Mouse (Mus musculus) heart, adult 2 months (tissue): ENCODE data around the gene Zbtb34. TPM values are rescaled to one million over a fixed set of nuclear protein-coding genes. Genes with fewer than 3 reads are reported as not detected.
A peak's percentile ranks its signal among the peaks of the same experiment; 100 is the strongest.

Experiments
- DNase-seq, 2 experiments: peaks; one replicate each; pipeline ENCODE4 v3.0.0; 2021
- H3K27ac ChIP-seq: fragments of 200-600 bp; 2 replicates; pipeline ENCODE4 v1.8.1; 2022
- H3K27me3 ChIP-seq: fragments of 200-500 bp; 2 replicates; pipeline ENCODE4 v1.6.1; 2012; ENCODE audit warnings: mild to moderate bottlenecking, low read length, inconsistent platforms, mixed read lengths; ENCODE audit not compliant: control insufficient read depth, insufficient read depth
- H3K36me3 ChIP-seq: fragments of 200-500 bp; 2 replicates; pipeline ENCODE4 v1.6.1; 2012; ENCODE audit warnings: low read length, inconsistent platforms; ENCODE audit not compliant: control insufficient read depth, insufficient read depth
- H3K4me1 ChIP-seq: fragments of 200-500 bp; 2 replicates; pipeline ENCODE4 v1.6.1; 2011; ENCODE audit warnings: low read length; ENCODE audit not compliant: control insufficient read depth, insufficient read depth
- H3K4me3 ChIP-seq: fragments of 200-600 bp; 2 replicates; pipeline ENCODE4 v1.8.1; 2022
- H3K79me2 ChIP-seq: fragments of 200-500 bp; replicated peaks from 2 replicates; pipeline ENCODE4 v1.6.1; 2012; ENCODE audit warnings: mild to moderate bottlenecking, inconsistent platforms, low read length, moderate library complexity, mixed read lengths; ENCODE audit not compliant: control insufficient read depth, insufficient read depth
- H3K9ac ChIP-seq: fragments of 200-500 bp; 2 replicates; pipeline ENCODE4 v1.6.1; 2012; ENCODE audit warnings: low read depth, mild to moderate bottlenecking, control low read depth, inconsistent platforms, low read length, mixed read lengths
- CTCF ChIP-seq: fragments of 200-600 bp; IDR thresholded peaks from 2 replicates; pipeline ENCODE4 v1.8.1; 2022; ENCODE audit warnings: antibody characterized with exemption, mild to moderate bottlenecking, moderate library complexity
- EP300 ChIP-seq: fragments of 200-500 bp; IDR thresholded peaks from 2 replicates; pipeline ENCODE4 v1.6.1; 2011; ENCODE audit warnings: low read depth, low read length, control low read depth; ENCODE audit not compliant: insufficient read depth
- POLR2A ChIP-seq: fragments of 200-500 bp; IDR thresholded peaks from 2 replicates; pipeline ENCODE4 v1.6.1; 2011; ENCODE audit warnings: mild to moderate bottlenecking, low read depth, low read length, control low read depth; ENCODE audit not compliant: insufficient read depth
- WGBS: fragments of 180-500 bp; shearing (Covaris S2); methylation state at CpG from one replicate; pipeline ENCODE4 v1.1.7; 2018; 5-methylcytosine and 5-hydroxymethylcytosine counted together
- intact Hi-C: fragments of 180-260 bp; cut with DNase I; formaldehyde crosslinking; loops from one replicate; pipeline ENCODE4 v1.15.1; 2025
- polyA plus RNA-seq: library from polyadenylated mRNA; depleted of rRNA; stranded (reverse); fragments of >200 nt; gene quantifications from 2 replicates; pipeline ENCODE4 v1.2.3, GENCODE M21; 2012
- total RNA-seq, 2 experiments: library from RNA; stranded (reverse); gene quantifications; 2 replicates each; pipeline ENCODE4 v1.2.3; 2021

The Zbtb34 gene
- total and polyA plus RNA-seq, 3 experiments = 5.0 to 7.3 (median 5.7) TPM

DNA sequence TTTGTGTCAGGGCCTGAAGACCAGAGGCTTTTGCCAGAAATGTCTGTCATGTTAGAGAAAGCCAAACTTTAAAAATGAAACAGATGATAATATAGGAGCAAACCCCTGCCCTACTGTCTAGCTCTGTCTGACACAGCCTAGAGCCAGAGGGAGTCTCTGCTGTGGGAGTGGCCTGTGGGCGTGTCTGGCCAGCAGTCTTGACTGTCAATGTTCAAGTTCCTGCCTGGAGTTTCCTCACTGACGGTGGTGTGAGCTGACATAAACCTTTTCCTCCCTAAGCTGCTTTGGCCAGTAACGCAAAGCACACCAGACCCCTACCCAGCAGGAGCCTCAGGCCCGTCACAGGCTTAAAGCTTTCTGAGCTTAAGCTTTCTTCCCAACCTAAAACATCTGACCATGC is 21.0 kb upstream of the Zbtb34 start:
- Histone ChIP-seq H3K36me3 (peaks cover 7% of the 10 kb centered on the region), H3K4me3 (no peak overlapping the region), H3K9ac (no peak overlapping the region), H3K79me2 (peaks cover 4% of the 10 kb centered on the region), H3K27ac (no peak overlapping the region), H3K4me1 (peaks cover 11% of the 10 kb centered on the region), H3K27me3 (no peaks in the 10 kb centered on the region)
- DNase-seq = peak; percentile 43 to 47
- TF ChIP-seq POLR2A (no peak), CTCF (no peak), EP300 (no peak)
- intact Hi-C loops = no loop called here
- WGBS = 15% methylated on average over 4 of the region's 4 CpGs

DNA sequence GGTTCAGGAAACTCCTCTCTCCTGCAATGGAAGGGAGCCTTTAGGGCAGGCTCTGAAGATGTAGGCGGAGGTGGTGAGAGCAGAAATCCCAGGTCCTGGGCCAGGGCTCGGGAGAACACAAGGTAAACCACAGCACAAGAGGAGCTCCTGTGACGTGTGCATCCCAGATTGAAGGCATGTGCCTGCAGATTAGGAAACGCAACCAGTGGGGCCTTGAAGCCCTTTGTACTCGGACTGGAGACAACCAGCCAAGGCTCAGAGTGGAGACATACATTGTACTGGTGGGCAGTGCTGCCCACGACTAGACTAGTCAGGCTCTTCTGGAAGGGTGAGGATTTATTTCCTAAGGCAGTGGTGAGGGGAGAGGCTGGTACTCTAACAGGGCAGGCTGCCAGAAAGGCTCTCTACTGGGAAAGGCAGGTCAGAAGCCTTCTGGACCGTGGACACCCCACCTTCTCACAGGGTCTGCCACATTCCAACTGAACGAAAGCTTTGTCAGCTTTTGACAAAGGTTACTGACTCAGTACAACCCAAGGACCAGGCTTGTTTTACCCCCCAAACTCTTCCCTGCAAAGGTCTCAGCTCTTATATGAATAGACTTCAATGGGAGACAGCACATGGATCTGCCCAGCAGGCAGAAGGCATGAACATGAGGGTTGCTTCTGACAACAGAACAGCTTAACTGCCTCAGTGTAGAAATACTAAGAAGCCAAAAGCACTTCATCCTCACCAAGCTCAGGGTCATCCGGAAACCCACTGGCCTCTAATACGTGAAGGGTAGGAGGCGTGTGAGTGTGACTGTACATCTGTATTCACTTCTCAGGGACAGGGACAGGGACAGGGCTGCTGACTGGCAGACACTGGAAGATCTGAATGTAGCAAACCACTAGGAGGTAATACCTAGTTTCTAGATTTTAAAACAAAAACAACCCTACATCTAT is 20.2 kb upstream of the Zbtb34 start:
- no peak overlapping the region for H3K9ac ChIP-seq
- no peak overlapping the region for H3K27ac ChIP-seq
- H3K79me2 ChIP-seq = peaks cover 4% of the 10 kb centered on the region
- intact Hi-C loops = no loop called here
- TF ChIP-seq CTCF = no peak
- no peak for TF ChIP-seq EP300
- TF ChIP-seq POLR2A = no peak
- peaks cover 7% of the 10 kb centered on the region for H3K36me3 ChIP-seq
- no peak for DNase-seq
- 74% methylated on average over 11 of the region's 11 CpGs for WGBS
- no peaks in the 10 kb centered on the region for H3K27me3 ChIP-seq
- no peak overlapping the region for H3K4me3 ChIP-seq
- peaks cover 11% of the 10 kb centered on the region for H3K4me1 ChIP-seq

DNA sequence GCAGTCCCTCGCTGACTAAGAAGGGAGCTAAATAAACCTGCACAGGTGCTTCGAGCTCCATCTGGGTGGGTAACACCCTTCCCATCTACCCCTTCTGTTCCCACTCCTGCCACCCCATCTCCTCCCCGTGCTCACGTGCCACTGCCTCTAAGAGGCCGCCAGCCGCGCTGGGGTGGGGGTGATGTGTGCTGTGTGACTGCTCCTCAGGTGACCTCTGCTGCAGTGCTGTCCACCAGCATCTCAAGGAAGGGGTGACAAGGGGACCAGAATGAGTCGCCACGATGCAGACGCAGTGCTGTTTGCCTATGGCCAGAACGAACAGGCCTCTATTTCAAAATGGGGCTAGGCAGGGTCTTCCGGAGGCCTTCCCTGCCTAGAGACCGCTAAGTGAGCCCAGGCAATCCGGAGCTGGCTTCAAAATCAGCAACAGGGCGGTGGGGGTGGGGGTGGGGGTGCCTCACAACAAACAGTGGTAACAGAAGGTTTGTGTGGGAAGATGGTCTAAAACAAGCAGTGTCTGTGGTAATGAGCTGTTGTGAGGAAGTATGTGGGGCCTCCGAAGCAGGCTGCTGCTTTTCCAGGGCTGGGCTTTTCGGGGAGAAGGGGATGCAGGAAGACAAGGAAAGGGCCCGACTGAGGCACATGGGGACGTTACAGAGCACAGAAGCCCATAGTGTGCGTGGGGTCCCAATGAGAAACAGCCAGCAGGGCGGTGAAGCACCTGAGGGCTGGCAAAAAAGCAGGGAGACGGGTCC is 18.2 kb upstream of the Zbtb34 start:
- TF ChIP-seq POLR2A (no peak), EP300 (no peak), CTCF (no peak)
- H3K79me2 ChIP-seq = peaks cover 4% of the 10 kb centered on the region; the same call in 1 of the 2 replicates
- H3K36me3 ChIP-seq = peaks cover 7% of the 10 kb centered on the region
- peaks cover 14% of the 10 kb centered on the region for H3K4me1 ChIP-seq
- WGBS = 95% methylated on average over 22 of the region's 22 CpGs
- no peak overlapping the region for H3K9ac ChIP-seq
- H3K27me3 ChIP-seq = no peaks in the 10 kb centered on the region
- DNase-seq = no peak
- no peak overlapping the region for H3K4me3 ChIP-seq
- intact Hi-C loops = no loop called here
- no peak overlapping the region for H3K27ac ChIP-seq

DNA sequence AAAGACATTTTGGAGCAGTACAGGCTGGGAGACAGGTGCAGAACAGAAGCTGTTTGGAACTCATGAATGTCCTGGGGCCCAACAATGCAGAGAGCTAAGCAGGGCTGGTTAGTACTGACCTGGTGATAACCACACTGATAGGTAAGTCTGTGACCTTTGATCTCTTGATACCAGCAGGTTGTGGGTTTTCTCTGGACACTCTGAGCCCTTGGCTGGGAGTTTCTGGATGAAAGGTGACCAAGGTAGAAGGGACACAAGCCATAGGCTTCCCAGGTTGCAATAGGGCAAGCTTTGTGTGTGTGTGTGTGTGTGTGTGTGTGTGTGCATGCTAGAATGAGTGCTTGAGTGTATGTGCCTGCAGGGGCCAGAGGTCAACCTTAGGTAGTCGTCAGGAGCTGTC is 15.7 kb upstream of the Zbtb34 start:
- Histone ChIP-seq H3K27ac (no peak overlapping the region), H3K27me3 (no peaks in the 10 kb centered on the region), H3K4me3 (no peak overlapping the region), H3K9ac (no peak overlapping the region), H3K79me2 (0 out of 2 replicates have a peak, but pooled peaks cover 2% of the 10 kb centered on the region), H3K4me1 (peaks cover 2% of the 10 kb centered on the region; the same call in 1 of the 2 replicates), H3K36me3 (peaks cover 2% of the 10 kb centered on the region)
- intact Hi-C loops = no loop called here
- TF ChIP-seq POLR2A (no peak), EP300 (no peak), CTCF (no peak)
- 80% methylated on average over 1 of the region's 1 CpGs for WGBS
- DNase-seq = no peak

DNA sequence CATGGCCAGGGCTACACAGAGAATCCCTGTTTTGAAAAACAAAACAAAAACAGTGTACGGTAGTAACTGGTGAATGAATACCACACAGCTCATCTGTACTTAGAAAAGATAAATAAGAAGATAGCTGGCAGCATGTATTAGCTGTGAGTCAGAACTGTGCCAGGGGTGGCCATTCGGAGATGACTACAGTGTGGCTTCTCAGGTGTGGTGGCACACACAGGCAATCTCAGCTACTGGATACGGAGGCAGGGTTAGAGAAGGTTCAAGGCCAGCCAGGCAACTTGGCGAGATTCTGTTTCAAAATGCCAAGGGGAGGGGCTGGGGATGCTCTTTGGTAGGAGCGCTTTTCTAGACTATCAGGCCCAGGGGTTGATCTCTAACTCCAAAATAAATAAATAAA is 14.6 kb upstream of the Zbtb34 start:
- 92% methylated on average over 5 of the region's 5 CpGs for WGBS
- H3K4me3 ChIP-seq = no peak overlapping the region
- intact Hi-C loops = no loop called here
- H3K4me1 ChIP-seq = peaks cover 2% of the 10 kb centered on the region; the same call in 1 of the 2 replicates
- H3K36me3 ChIP-seq = peaks cover 2% of the 10 kb centered on the region
- no peaks in the 10 kb centered on the region for H3K27me3 ChIP-seq
- H3K27ac ChIP-seq = no peak overlapping the region
- DNase-seq = no peak
- TF ChIP-seq EP300 = no peak
- no peak for TF ChIP-seq CTCF
- TF ChIP-seq POLR2A = no peak
- H3K9ac ChIP-seq = no peak overlapping the region
- H3K79me2 ChIP-seq = 0 out of 2 replicates have a peak, but pooled peaks cover 2% of the 10 kb centered on the region
